8 mouse cellular contexts compared by ENCODE assay signal in genomic region chr11:44892814-44893521, GRCm38 (mm10).
DNase-seq lines count a peak whose midpoint lies in the region; ATAC-seq and TF ChIP-seq lines count a peak whose summit lies in the region.

No protein-coding gene starts in this region.

- no peak overlapping the region for H3K4me2 ChIP-seq in hindbrain, embryonic 11.5 days (replicated peaks; ENCODE audit: low read depth, low read length)
- peak overlapping the region; percentile 58 for H3K4me2 ChIP-seq in liver, postnatal 0 days (ENCODE audit: low read depth, low read length)
- H3K4me2 ChIP-seq in neural tube, embryonic 13.5 days: peak overlapping the region; percentile 26
- no peak overlapping the region for H3K4me2 ChIP-seq in intestine, postnatal 0 days (replicated peaks; ENCODE audit: low read depth)

- peak overlapping the region; percentile 48 for H3K27ac ChIP-seq in hindbrain, embryonic 11.5 days (ENCODE audit: low read depth, low read length)
- peak overlapping the region; percentile 26; the same call in 1 of the 2 replicates for H3K27ac ChIP-seq in liver, postnatal 0 days (ENCODE audit: low read depth)
- H3K27ac ChIP-seq in neural tube, embryonic 13.5 days (replicated peaks): peak overlapping the region; percentile 61
- no peak overlapping the region for H3K27ac ChIP-seq in intestine, postnatal 0 days (ENCODE audit: low read depth, low read length)

- no peak for TF ChIP-seq CTCF in liver, postnatal 0 days (IDR thresholded peaks at IDR 0.05; ENCODE audit: low read depth)
- no peak for TF ChIP-seq CTCF in intestine, postnatal 0 days (IDR thresholded peaks at IDR 0.05; ENCODE audit: low read depth)

- no peak for TF ChIP-seq EP300 in liver, postnatal 0 days (IDR thresholded peaks at IDR 0.05; ENCODE audit: low read depth)

- 56% methylated on average over 18 of the region's 18 CpGs for WGBS in hindbrain, embryonic 11.5 days
- WGBS in liver, postnatal 0 days (ENCODE audit: insufficient replicate concordance): 22% methylated on average over 18 of the region's 18 CpGs
- WGBS in neural tube, embryonic 13.5 days: 25% methylated on average over 18 of the region's 18 CpGs
- 57% methylated on average over 18 of the region's 18 CpGs for WGBS in intestine, postnatal 0 days

- no peak overlapping the region for H3K4me3 ChIP-seq in hindbrain, embryonic 11.5 days (ENCODE audit: low read depth, low read length)
- H3K4me3 ChIP-seq in liver, postnatal 0 days (ENCODE audit: low read depth, low read length): 0 out of 2 replicates have a peak overlapping the region, but pooled peaks have one; percentile 6
- peak overlapping the region; percentile 14; the same call in 1 of the 2 replicates for H3K4me3 ChIP-seq in neural tube, embryonic 13.5 days
- H3K4me3 ChIP-seq in intestine, postnatal 0 days (ENCODE audit: low read depth, low read length): no peak overlapping the region

- H3K27me3 ChIP-seq in hindbrain, embryonic 11.5 days (ENCODE audit: control insufficient read depth, insufficient read depth, low read length): no peaks in the 10 kb centered on the region
- no peaks in the 10 kb centered on the region for H3K27me3 ChIP-seq in liver, postnatal 0 days (ENCODE audit: insufficient read depth, low read length)
- H3K27me3 ChIP-seq in neural tube, embryonic 13.5 days: no peaks in the 10 kb centered on the region
- no peaks in the 10 kb centered on the region for H3K27me3 ChIP-seq in intestine, postnatal 0 days (replicated peaks; ENCODE audit: control insufficient read depth, insufficient read depth, low read length)

- H3K9me3 ChIP-seq in hindbrain, embryonic 11.5 days (ENCODE audit: control insufficient read depth, low read length): no peaks in the 10 kb centered on the region
- H3K9me3 ChIP-seq in liver, postnatal 0 days (ENCODE audit: low read length): no peaks in the 10 kb centered on the region
- no peaks in the 10 kb centered on the region for H3K9me3 ChIP-seq in neural tube, embryonic 13.5 days
- no peaks in the 10 kb centered on the region for H3K9me3 ChIP-seq in intestine, postnatal 0 days (ENCODE audit: control insufficient read depth)

- H3K4me1 ChIP-seq in hindbrain, embryonic 11.5 days (replicated peaks; ENCODE audit: control insufficient read depth, insufficient read depth, low read length): peaks cover 2% of the 10 kb centered on the region; the same call in 1 of the 2 replicates
- H3K4me1 ChIP-seq in liver, postnatal 0 days (ENCODE audit: insufficient read depth): peaks cover 13% of the 10 kb centered on the region
- H3K4me1 ChIP-seq in neural tube, embryonic 13.5 days (replicated peaks): peaks cover 57% of the 10 kb centered on the region
- no peaks in the 10 kb centered on the region for H3K4me1 ChIP-seq in intestine, postnatal 0 days (replicated peaks; ENCODE audit: control insufficient read depth, insufficient read depth, low read length)

- H3K36me3 ChIP-seq in hindbrain, embryonic 11.5 days (ENCODE audit: control insufficient read depth, insufficient read depth, low read length): no peaks in the 10 kb centered on the region
- H3K36me3 ChIP-seq in liver, postnatal 0 days (replicated peaks; ENCODE audit: insufficient read depth, low read length): no peaks in the 10 kb centered on the region
- no peaks in the 10 kb centered on the region for H3K36me3 ChIP-seq in neural tube, embryonic 13.5 days
- no peaks in the 10 kb centered on the region for H3K36me3 ChIP-seq in intestine, postnatal 0 days (ENCODE audit: control insufficient read depth, insufficient read depth)

- peak; percentile 99 for ATAC-seq in CD4-positive, CD25-positive, alpha-beta regulatory T cell, adult 4 months
- peak; percentile 91 for ATAC-seq in hindbrain, embryonic 11.5 days (ENCODE audit: low FRiP score)
- ATAC-seq in liver, postnatal 0 days: peak; percentile 51
- ATAC-seq in neural tube, embryonic 13.5 days (ENCODE audit: low read depth): peak; percentile 54
- no peak for ATAC-seq in intestine, postnatal 0 days

- peak; percentile 17 to 60 for DNase-seq in adrenal gland, postnatal 36 days
- DNase-seq in hindbrain, embryonic 11.5 days (ENCODE audit: low spot score): peak; percentile 59
- peak; percentile 56 for DNase-seq in liver, postnatal 0 days
- no peak for DNase-seq in layer of hippocampus, adult 11-12 months (ENCODE audit: low spot score)
- DNase-seq in frontal cortex, postnatal 25 days (ENCODE audit: low spot score in 2 of 2): no peak

- no peak overlapping the region for H3K9ac ChIP-seq in hindbrain, embryonic 11.5 days (ENCODE audit: low read depth, low read length)
- H3K9ac ChIP-seq in liver, postnatal 0 days (replicated peaks): no peak overlapping the region
- H3K9ac ChIP-seq in neural tube, embryonic 13.5 days: no peak overlapping the region; the same call in 1 of the 2 replicates
- no peak overlapping the region for H3K9ac ChIP-seq in intestine, postnatal 0 days (ENCODE audit: low read depth, low read length)

Comparison
In these comparisons a context has a peak if more than half of its experiments do, and no peak if none do; other contexts are left out.
1. DNase-seq: peak in adrenal gland, postnatal 36 days (2 of 2), hindbrain, embryonic 11.5 days (single experiment) and liver, postnatal 0 days (single experiment); none in layer of hippocampus, adult 11-12 months (single experiment) and frontal cortex, postnatal 25 days (0 of 2).
2. H3K4me2 ChIP-seq: peak in liver, postnatal 0 days (single experiment) and neural tube, embryonic 13.5 days (single experiment); none in hindbrain, embryonic 11.5 days (single experiment) and intestine, postnatal 0 days (single experiment).
3. H3K4me3 ChIP-seq: peak in liver, postnatal 0 days (single experiment) and neural tube, embryonic 13.5 days (single experiment); none in hindbrain, embryonic 11.5 days (single experiment) and intestine, postnatal 0 days (single experiment).